Comparison of ENCODE assay signal across 9 mouse cellular contexts in the genomic region with DNA sequence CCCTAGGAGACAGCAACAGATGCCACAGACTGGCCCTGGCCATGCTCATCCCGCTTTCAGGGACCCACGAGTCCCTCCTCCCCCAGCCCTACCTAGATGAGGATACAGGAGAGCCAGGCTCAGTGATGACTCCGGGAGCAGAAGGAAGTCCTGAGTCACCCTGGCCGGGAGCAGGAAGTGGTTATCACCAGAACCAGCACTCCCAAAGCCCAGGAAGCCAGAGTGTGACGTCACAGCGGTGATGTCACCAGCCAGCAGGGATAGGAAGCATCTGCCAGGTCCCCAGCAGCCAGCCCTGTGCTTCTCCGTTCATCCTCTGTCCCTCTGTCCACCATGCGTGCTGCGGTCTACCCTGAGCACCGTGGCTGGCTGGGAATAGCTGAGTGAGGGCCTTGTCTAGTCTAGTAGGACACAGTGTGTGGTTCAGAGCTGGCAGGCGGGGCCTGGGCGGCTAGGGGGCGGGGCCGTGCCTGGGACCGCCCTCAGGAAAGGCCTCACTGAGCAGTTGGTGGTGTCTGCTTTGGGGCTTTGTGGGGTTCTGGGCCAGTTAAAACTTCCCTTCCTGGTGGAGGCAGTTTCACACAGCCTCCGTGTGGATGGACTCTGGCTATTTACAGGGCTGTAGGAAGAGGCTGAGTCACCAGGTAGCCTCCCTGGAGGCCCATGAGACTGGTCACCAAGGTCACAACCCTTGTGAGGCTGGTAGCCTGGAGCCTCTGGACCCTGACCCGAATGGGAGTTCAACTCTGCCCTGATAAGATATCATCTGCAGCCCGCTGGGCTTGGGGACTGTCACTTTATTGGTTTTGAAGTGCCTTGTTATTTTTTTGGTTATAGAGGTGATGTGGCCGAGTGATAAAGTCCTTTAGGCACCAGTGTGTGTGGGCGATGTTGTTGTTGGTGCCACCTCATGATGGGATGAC. TPM values are rescaled to one million over a fixed set of nuclear protein-coding genes. Genes with fewer than 3 reads are reported as not detected.
DNase-seq lines count a peak whose midpoint lies in the region; ATAC-seq and TF ChIP-seq lines count a peak whose summit lies in the region.
"Not testable (repeated sequence)": the region's sequence is repeated elsewhere in the genome, so short reads cannot be mapped to it uniquely, and the experiment has no call there.
"Had no signal": no experiment of that assay in that cellular context is flagged by ENCODE, and none has a peak within 500 bp of the region (broad histone marks: within the 10 kb centered on the region; RNA-seq: fewer than 3 reads in every experiment).

No protein-coding gene starts in this region.

- H3K27ac ChIP-seq in embryonic facial prominence, embryonic 12.5 days: 0 out of 2 replicates have a peak overlapping the region, but pooled peaks have one; percentile 54
- peak overlapping the region; percentile 90 for H3K27ac ChIP-seq in heart, adult 2 months
- H3K27ac ChIP-seq in hindbrain, embryonic 13.5 days: peak overlapping the region; percentile 52
- H3K27ac ChIP-seq in limb, embryonic 11.5 days (replicated peaks; ENCODE audit: low read depth, low read length): not testable (repeated sequence)
- H3K27ac ChIP-seq in lung, postnatal 0 days (ENCODE audit: low read length): peak overlapping the region; percentile 91
- H3K27ac ChIP-seq in neural tube, embryonic 13.5 days (replicated peaks): peak overlapping the region; percentile 59; the same call in 1 of the 2 replicates

- TF ChIP-seq POLR2A in heart, adult 2 months (IDR thresholded peaks at IDR 0.05; ENCODE audit: insufficient read depth, low read depth, low read length): not testable (repeated sequence)

- not testable (repeated sequence) for TF ChIP-seq CTCF in heart, adult 2 months (IDR thresholded peaks at IDR 0.05); lung, postnatal 0 days (IDR thresholded peaks at IDR 0.05)

- H3K36me3 ChIP-seq in embryonic facial prominence, embryonic 12.5 days; heart, adult 2 months (ENCODE audit: control insufficient read depth, insufficient read depth, low read length); hindbrain, embryonic 13.5 days; limb, embryonic 11.5 days (ENCODE audit: control insufficient read depth, insufficient read depth, low read length); lung, postnatal 0 days (ENCODE audit: insufficient read depth, low read length); neural tube, embryonic 13.5 days: not testable (repeated sequence)

- ATAC-seq in embryonic facial prominence, embryonic 12.5 days (ENCODE audit: insufficient number of reproducible peaks, insufficient read depth, low FRiP score, low TSS enrichment): not testable (repeated sequence)
- 0 out of 2 replicates have a peak, but pooled peaks have one; percentile 36 for ATAC-seq in hindbrain, embryonic 13.5 days (ENCODE audit: low FRiP score)
- ATAC-seq in limb, embryonic 11.5 days (ENCODE audit: insufficient number of reproducible peaks, low FRiP score, low TSS enrichment, low read depth): peak; percentile 44; the same call in 1 of the 2 replicates
- ATAC-seq in lung, postnatal 0 days: peak; percentile 58
- ATAC-seq in neural tube, embryonic 13.5 days (ENCODE audit: low read depth): peak; percentile 37; the same call in 1 of the 2 replicates

- DNase-seq in MN1 (ENCODE audit: low spot score): peak; percentile 48
- DNase-seq in heart, adult 2 months: peak; percentile 46 to 55
- not testable (repeated sequence) for DNase-seq in limb, embryonic 11.5 days (ENCODE audit: low spot score); lung, postnatal 0 days (ENCODE audit: low spot score)

- H3K27me3 ChIP-seq in embryonic facial prominence, embryonic 12.5 days; heart, adult 2 months (ENCODE audit: control insufficient read depth, insufficient read depth, low read length); hindbrain, embryonic 13.5 days; limb, embryonic 11.5 days (ENCODE audit: control insufficient read depth, insufficient read depth, low read length); lung, postnatal 0 days (replicated peaks; ENCODE audit: insufficient read depth, low read length); neural tube, embryonic 13.5 days: not testable (repeated sequence)

- not testable (repeated sequence) for H3K79me2 ChIP-seq in heart, adult 2 months (replicated peaks; ENCODE audit: control insufficient read depth, insufficient read depth, low read length)

- 72% methylated on average over 18 of the region's 20 CpGs for WGBS in embryonic facial prominence, embryonic 12.5 days
- 34% methylated on average over 18 of the region's 20 CpGs for WGBS in heart, adult 2 months
- 71% methylated on average over 17 of the region's 20 CpGs for WGBS in hindbrain, embryonic 13.5 days
- WGBS in limb, embryonic 11.5 days: 72% methylated on average over 12 of the region's 20 CpGs
- WGBS in lung, postnatal 0 days: 49% methylated on average over 12 of the region's 20 CpGs
- WGBS in neural tube, embryonic 13.5 days: 72% methylated on average over 18 of the region's 20 CpGs

- H3K4me1 ChIP-seq in embryonic facial prominence, embryonic 12.5 days: peaks cover 11% of the 10 kb centered on the region; the same call in 1 of the 2 replicates
- peaks cover 19% of the 10 kb centered on the region for H3K4me1 ChIP-seq in heart, adult 2 months (ENCODE audit: control insufficient read depth, insufficient read depth, low read length)
- H3K4me1 ChIP-seq in hindbrain, embryonic 13.5 days (replicated peaks); limb, embryonic 11.5 days (ENCODE audit: control insufficient read depth, insufficient read depth, low read length); neural tube, embryonic 13.5 days (replicated peaks): not testable (repeated sequence)
- H3K4me1 ChIP-seq in lung, postnatal 0 days (ENCODE audit: insufficient read depth, low read depth, low read length): peaks cover 23% of the 10 kb centered on the region

- TF ChIP-seq EP300 in heart, adult 2 months (IDR thresholded peaks at IDR 0.05; ENCODE audit: insufficient read depth, low read depth, low read length); lung, postnatal 0 days (IDR thresholded peaks at IDR 0.05): not testable (repeated sequence)

- H3K4me3 ChIP-seq in embryonic facial prominence, embryonic 12.5 days; heart, adult 2 months; hindbrain, embryonic 13.5 days; limb, embryonic 11.5 days (ENCODE audit: low read depth, low read length); lung, postnatal 0 days (ENCODE audit: low read depth, low read length); neural tube, embryonic 13.5 days: not testable (repeated sequence)

- not testable (repeated sequence) for H3K9ac ChIP-seq in embryonic facial prominence, embryonic 12.5 days; heart, adult 2 months (ENCODE audit: low read depth, low read length); hindbrain, embryonic 13.5 days; limb, embryonic 11.5 days (ENCODE audit: low read length); lung, postnatal 0 days (replicated peaks; ENCODE audit: low read depth); neural tube, embryonic 13.5 days

- H3K9me3 ChIP-seq in embryonic facial prominence, embryonic 12.5 days; hindbrain, embryonic 13.5 days; limb, embryonic 11.5 days (ENCODE audit: control insufficient read depth, low read length); lung, postnatal 0 days (ENCODE audit: low read length); neural tube, embryonic 13.5 days: not testable (repeated sequence)

- not testable (repeated sequence) for H3K4me2 ChIP-seq in embryonic facial prominence, embryonic 12.5 days (replicated peaks); hindbrain, embryonic 13.5 days; limb, embryonic 11.5 days (ENCODE audit: low read depth, severe bottlenecking); lung, postnatal 0 days (replicated peaks; ENCODE audit: low read depth, low read length); neural tube, embryonic 13.5 days

- intact Hi-C loops in heart, adult 2 months (cut with DNase I): loop anchor here (5.0 kb wide), 1 partner anchor 37 kb away; the partner anchor contains the start of gene Ppp1r13b

RNA-seq across cellular contexts. Expression of gene Atp5mpl, which starts 22.5 kb away (rescaled TPM):
- polyA plus RNA-seq in embryonic facial prominence, embryonic 12.5 days (2016; fragmentation: Nextera tagmentation; extraction: Ambion mirVana): 617 and 661 TPM in 2 replicates
- total RNA-seq in heart, adult 2 months (2021): 1,000 to 10,000 TPM; 1,131 to 1,298 TPM
- polyA plus RNA-seq in heart, adult 2 months (2012; rRNA removed): 163 and 316 TPM in 2 replicates
- 734 and 738 TPM in 2 replicates for polyA plus RNA-seq in hindbrain, embryonic 13.5 days (2015; fragmentation: Nextera tagmentation; extraction: Ambion mirVana)
- 670 and 686 TPM in 2 replicates for polyA plus RNA-seq in limb, embryonic 11.5 days (2014; fragmentation: Nextera tagmentation; extraction: Ambion mirVana)
- 400 and 463 TPM in 2 replicates for polyA plus RNA-seq in lung, postnatal 0 days (2015; fragmentation: Nextera tagmentation; extraction: Ambion mirVana)
- polyA plus RNA-seq in neural tube, embryonic 13.5 days (2015; fragmentation: Nextera tagmentation; extraction: Ambion mirVana): 737 and 818 TPM in 2 replicates

RNA-seq across cellular contexts. Expression of gene Tdrd9, which starts 27.0 kb away (rescaled TPM):
- polyA plus RNA-seq in embryonic facial prominence, embryonic 12.5 days (2016; fragmentation: Nextera tagmentation; extraction: Ambion mirVana): 0.73 and 0.75 TPM in 2 replicates
- under 1 TPM in 1 of 2 experiments, not detected in 1; 0.09 TPM for total RNA-seq in heart, adult 2 months (2021)
- polyA plus RNA-seq in heart, adult 2 months (2012; rRNA removed): 0.10 and 0.15 TPM in 2 replicates
- polyA plus RNA-seq in hindbrain, embryonic 13.5 days (2015; fragmentation: Nextera tagmentation; extraction: Ambion mirVana): 0.38 and 0.48 TPM in 2 replicates
- 0.61 and 0.95 TPM in 2 replicates for polyA plus RNA-seq in limb, embryonic 11.5 days (2014; fragmentation: Nextera tagmentation; extraction: Ambion mirVana)
- polyA plus RNA-seq in lung, postnatal 0 days (2015; fragmentation: Nextera tagmentation; extraction: Ambion mirVana): 0.02 and 0.05 TPM in 2 replicates
- polyA plus RNA-seq in neural tube, embryonic 13.5 days (2015; fragmentation: Nextera tagmentation; extraction: Ambion mirVana): 0.74 and 1.4 TPM in 2 replicates
- total RNA-seq: gastrocnemius, postnatal 36 days had no signal

RNA-seq across cellular contexts. Expression of gene Ppp1r13b, which starts 36.4 kb away (rescaled TPM):
- 13.5 and 14.1 TPM in 2 replicates for polyA plus RNA-seq in embryonic facial prominence, embryonic 12.5 days (2016; fragmentation: Nextera tagmentation; extraction: Ambion mirVana)
- 10 to 100 TPM; 18.0 to 18.1 TPM for total RNA-seq in heart, adult 2 months (2021)
- 11.8 and 16.6 TPM in 2 replicates for polyA plus RNA-seq in heart, adult 2 months (2012; rRNA removed)
- 23.0 and 25.5 TPM in 2 replicates for polyA plus RNA-seq in hindbrain, embryonic 13.5 days (2015; fragmentation: Nextera tagmentation; extraction: Ambion mirVana)
- 6.5 and 6.6 TPM in 2 replicates for polyA plus RNA-seq in limb, embryonic 11.5 days (2014; fragmentation: Nextera tagmentation; extraction: Ambion mirVana)
- polyA plus RNA-seq in lung, postnatal 0 days (2015; fragmentation: Nextera tagmentation; extraction: Ambion mirVana): 21.8 and 22.7 TPM in 2 replicates
- polyA plus RNA-seq in neural tube, embryonic 13.5 days (2015; fragmentation: Nextera tagmentation; extraction: Ambion mirVana): 24.1 and 26.9 TPM in 2 replicates

RNA-seq across cellular contexts. Expression of gene Rd3l, which starts 36.8 kb away (rescaled TPM):
- polyA plus RNA-seq in embryonic facial prominence, embryonic 12.5 days (2016; fragmentation: Nextera tagmentation; extraction: Ambion mirVana): not detected in 2 replicates
- under 1 TPM; 0.32 to 0.44 TPM for total RNA-seq in heart, adult 2 months (2021)
- polyA plus RNA-seq in heart, adult 2 months (2012; rRNA removed): not detected in 2 replicates
- polyA plus RNA-seq in hindbrain, embryonic 13.5 days (2015; fragmentation: Nextera tagmentation; extraction: Ambion mirVana): not detected in 2 replicates
- not detected in 2 replicates for polyA plus RNA-seq in limb, embryonic 11.5 days (2014; fragmentation: Nextera tagmentation; extraction: Ambion mirVana)
- not detected in 2 replicates for polyA plus RNA-seq in lung, postnatal 0 days (2015; fragmentation: Nextera tagmentation; extraction: Ambion mirVana)
- polyA plus RNA-seq in neural tube, embryonic 13.5 days (2015; fragmentation: Nextera tagmentation; extraction: Ambion mirVana): not detected in 2 replicates
- total RNA-seq: gastrocnemius, postnatal 36 days had no signal
- polyA plus RNA-seq: large intestine, adult 2 months had no signal
